Mouse (Mus musculus) forebrain, embryonic 12.5 days (tissue): ENCODE results near the gene Phc3. TPM values are rescaled to one million over a fixed set of nuclear protein-coding genes. Genes with fewer than 3 reads are reported as not detected.

Experiments
- ATAC-seq: fragments of 200-750 bp; cut with Nextera tagmentation; 2 replicates; pipeline ENCODE4 v1.8.0; 2017; ENCODE audit warnings: moderate TSS enrichment; ENCODE audit not compliant: low FRiP score
- H3K27ac ChIP-seq: fragments of 300-500 bp; sonication (generic); 2 replicates; pipeline ENCODE4 v1.5.1; 2016; ENCODE audit warnings: mild to moderate bottlenecking
- H3K27me3 ChIP-seq: fragments of 300-500 bp; sonication (generic); 2 replicates; pipeline ENCODE4 v1.6.1; 2016; ENCODE audit warnings: mild to moderate bottlenecking
- H3K36me3 ChIP-seq: fragments of 300-500 bp; sonication (generic); replicated peaks from 2 replicates; pipeline ENCODE4 v1.6.1; 2016; ENCODE audit warnings: mild to moderate bottlenecking
- H3K4me1 ChIP-seq: fragments of 300-500 bp; sonication (generic); 2 replicates; pipeline ENCODE4 v1.6.1; 2016
- H3K4me2 ChIP-seq: fragments of 300-500 bp; sonication (generic); 2 replicates; pipeline ENCODE4 v1.6.1; 2016; ENCODE audit warnings: mild to moderate bottlenecking, moderate library complexity
- H3K4me3 ChIP-seq: fragments of 300-500 bp; sonication (generic); replicated peaks from 2 replicates; pipeline ENCODE4 v1.5.1; 2016; ENCODE audit warnings: mild to moderate bottlenecking
- H3K9ac ChIP-seq: fragments of 300-500 bp; sonication (generic); 2 replicates; pipeline ENCODE4 v1.6.1; 2016; ENCODE audit warnings: mild to moderate bottlenecking
- H3K9me3 ChIP-seq: fragments of 300-500 bp; sonication (generic); 2 replicates; pipeline ENCODE4 v1.6.1; 2016
- WGBS: fragments of 180-500 bp; shearing (Covaris S2); methylation state at CpG from one replicate; pipeline ENCODE4 v1.1.7; 2016; 5-methylcytosine and 5-hydroxymethylcytosine counted together
- polyA plus RNA-seq: library from polyadenylated mRNA; unstranded; fragments of >200 nt; fragmentation: Nextera tagmentation; extraction: Ambion mirVana; gene quantifications from 2 replicates; pipeline ENCODE4 v1.2.1, GENCODE M21; 2016

Phc3 gene
- polyA plus RNA-seq = 6.9 and 7.5 TPM in 2 replicates

GRCm38 (mm10) chr3:30969104-30969581, at the start of gene Phc3:
TSS of gene Phc3 (minus strand) at chr3:30969415.
- Histone ChIP-seq H3K4me1 (peaks cover 8% of the 10 kb centered on the region), H3K27ac (peak within 1 kb of the TSS; percentile 86), H3K9me3 (no peaks in the 10 kb centered on the region), H3K36me3 (peaks cover 17% of the 10 kb centered on the region), H3K4me3 (peak within 1 kb of the TSS; percentile 99), H3K4me2 (peak within 1 kb of the TSS; percentile 55), H3K27me3 (no peaks in the 10 kb centered on the region), H3K9ac (peak within 1 kb of the TSS; percentile 91)
- peak; percentile 94 for ATAC-seq
- under 1% methylated on average over 29 of the region's 34 CpGs for WGBS

GRCm38 (mm10) chr3:31017652-31018051, 48.4 kb upstream of the Phc3 start:
- Histone ChIP-seq H3K4me1 (peaks cover 15% of the 10 kb centered on the region; the same call in 1 of the 2 replicates), H3K9ac (no peak overlapping the region), H3K4me2 (no peak overlapping the region), H3K27me3 (no peaks in the 10 kb centered on the region), H3K27ac (no peak overlapping the region), H3K36me3 (no peaks in the 10 kb centered on the region), H3K4me3 (no peak overlapping the region), H3K9me3 (no peaks in the 10 kb centered on the region)
- ATAC-seq = no peak
- WGBS = 60% methylated on average over 4 of the region's 4 CpGs

- H3K9me3 ChIP-seq = no peaks in the 10 kb centered on the region
- H3K4me2 ChIP-seq = no peak overlapping the region
- H3K9ac ChIP-seq = no peak overlapping the region
- peaks cover 15% of the 10 kb centered on the region; the same call in 1 of the 2 replicates for H3K4me1 ChIP-seq
- no peak overlapping the region for H3K27ac ChIP-seq
- H3K36me3 ChIP-seq = no peaks in the 10 kb centered on the region
- H3K27me3 ChIP-seq = no peaks in the 10 kb centered on the region
- no peak for ATAC-seq
- H3K4me3 ChIP-seq = no peak overlapping the region
- WGBS = 56% methylated on average over 9 of the region's 9 CpGs
Observed at GRCm38 (mm10) chr3:31016594-31017196, 47.5 kb upstream of the Phc3 start.

GRCm38 (mm10) chr3:31015682-31016443, 46.6 kb upstream of the Phc3 start:
- WGBS = 79% methylated on average over 10 of the region's 10 CpGs
- H3K9me3 ChIP-seq = no peaks in the 10 kb centered on the region
- peaks cover 15% of the 10 kb centered on the region; the same call in 1 of the 2 replicates for H3K4me1 ChIP-seq
- no peak overlapping the region for H3K9ac ChIP-seq
- no peak for ATAC-seq
- H3K4me2 ChIP-seq = no peak overlapping the region
- H3K27ac ChIP-seq = no peak overlapping the region
- no peak overlapping the region for H3K4me3 ChIP-seq
- no peaks in the 10 kb centered on the region for H3K36me3 ChIP-seq
- H3K27me3 ChIP-seq = no peaks in the 10 kb centered on the region

GRCm38 (mm10) chr3:31014374-31014773, 45.2 kb upstream of the Phc3 start:
- no peak overlapping the region for H3K4me3 ChIP-seq
- no peak for ATAC-seq
- H3K9ac ChIP-seq = no peak overlapping the region
- no peak overlapping the region for H3K4me2 ChIP-seq
- 89% methylated on average over 2 of the region's 2 CpGs for WGBS
- no peaks in the 10 kb centered on the region for H3K27me3 ChIP-seq
- H3K27ac ChIP-seq = no peak overlapping the region
- H3K4me1 ChIP-seq = peaks cover 15% of the 10 kb centered on the region; the same call in 1 of the 2 replicates
- H3K36me3 ChIP-seq = no peaks in the 10 kb centered on the region
- H3K9me3 ChIP-seq = no peaks in the 10 kb centered on the region

- Histone ChIP-seq H3K36me3 (no peaks in the 10 kb centered on the region), H3K4me2 (no peak overlapping the region), H3K27ac (no peak overlapping the region), H3K4me3 (no peak overlapping the region), H3K27me3 (no peaks in the 10 kb centered on the region), H3K4me1 (peaks cover 8% of the 10 kb centered on the region), H3K9me3 (no peaks in the 10 kb centered on the region), H3K9ac (no peak overlapping the region)
- 72% methylated on average over 6 of the region's 6 CpGs for WGBS
- ATAC-seq = no peak
Observed at GRCm38 (mm10) chr3:31004320-31005209, 35.4 kb upstream of the Phc3 start.

GRCm38 (mm10) chr3:31001048-31001676, 31.9 kb upstream of the Phc3 start:
- Histone ChIP-seq H3K9ac (no peak overlapping the region), H3K27me3 (no peaks in the 10 kb centered on the region), H3K4me3 (no peak overlapping the region), H3K4me2 (no peak overlapping the region), H3K4me1 (peaks cover 23% of the 10 kb centered on the region), H3K9me3 (no peaks in the 10 kb centered on the region), H3K36me3 (no peaks in the 10 kb centered on the region), H3K27ac (no peak overlapping the region)
- no peak for ATAC-seq
- 53% methylated on average over 3 of the region's 3 CpGs for WGBS

GRCm38 (mm10) chr3:31000018-31000407, 30.8 kb upstream of the Phc3 start:
- Histone ChIP-seq H3K4me1 (peaks cover 24% of the 10 kb centered on the region), H3K4me2 (no peak overlapping the region), H3K4me3 (no peak overlapping the region), H3K36me3 (no peaks in the 10 kb centered on the region), H3K9ac (no peak overlapping the region), H3K9me3 (no peaks in the 10 kb centered on the region), H3K27ac (no peak overlapping the region), H3K27me3 (no peaks in the 10 kb centered on the region)
- 41% methylated on average over 4 of the region's 4 CpGs for WGBS
- no peak for ATAC-seq

GRCm38 (mm10) chr3:30999401-31000017, 30.3 kb upstream of the Phc3 start:
- Histone ChIP-seq H3K4me3 (no peak overlapping the region), H3K27me3 (no peaks in the 10 kb centered on the region), H3K27ac (no peak overlapping the region), H3K4me1 (peaks cover 25% of the 10 kb centered on the region), H3K4me2 (no peak overlapping the region), H3K9ac (no peak overlapping the region), H3K36me3 (no peaks in the 10 kb centered on the region), H3K9me3 (no peaks in the 10 kb centered on the region)
- ATAC-seq = no peak
- 67% methylated on average over 10 of the region's 10 CpGs for WGBS

- H3K27me3 ChIP-seq = no peaks in the 10 kb centered on the region
- H3K36me3 ChIP-seq = no peaks in the 10 kb centered on the region
- peak overlapping the region; percentile 82 for H3K9ac ChIP-seq
- H3K9me3 ChIP-seq = no peaks in the 10 kb centered on the region
- H3K4me3 ChIP-seq = peak overlapping the region; percentile 86
- 1% methylated on average over 4 of the region's 4 CpGs for WGBS
- peak overlapping the region; percentile 66 for H3K4me2 ChIP-seq
- H3K4me1 ChIP-seq = peaks cover 25% of the 10 kb centered on the region
- no peak for ATAC-seq
- no peak overlapping the region for H3K27ac ChIP-seq
Observed at GRCm38 (mm10) chr3:30996688-30997014, 27.4 kb upstream of the Phc3 start.

GRCm38 (mm10) chr3:30995899-30996687, 26.9 kb upstream of the Phc3 start:
- H3K9me3 ChIP-seq = no peaks in the 10 kb centered on the region
- 0 out of 2 replicates have a peak overlapping the region, but pooled peaks have one; percentile 50 for H3K27ac ChIP-seq
- H3K4me2 ChIP-seq = peak overlapping the region; percentile 66
- H3K4me1 ChIP-seq = peaks cover 25% of the 10 kb centered on the region
- WGBS = under 1% methylated on average over 49 of the region's 49 CpGs
- no peaks in the 10 kb centered on the region for H3K27me3 ChIP-seq
- peak overlapping the region; percentile 86 for H3K4me3 ChIP-seq
- peak; percentile 81 for ATAC-seq
- peak overlapping the region; percentile 82 for H3K9ac ChIP-seq
- H3K36me3 ChIP-seq = no peaks in the 10 kb centered on the region
